Mouse (Mus musculus) lung, adult 2 months (tissue): ENCODE data around the gene Gusb. TPM values are rescaled to one million over a fixed set of nuclear protein-coding genes. Genes with fewer than 3 reads are reported as not detected.

Source experiments
- DNase-seq: peaks from one replicate; pipeline ENCODE4 v3.0.0; 2022
- H3K4me1 ChIP-seq: fragments of 200-500 bp; 2 replicates; pipeline ENCODE4 v1.6.1; 2011; ENCODE audit warnings: low read length; ENCODE audit not compliant: control insufficient read depth, insufficient read depth
- H3K4me3 ChIP-seq: fragments of 200-500 bp; replicated peaks from 2 replicates; pipeline ENCODE3; 2011; ENCODE audit warnings: low read depth, mild to moderate bottlenecking, control low read depth, low read length; ENCODE audit errors: extremely low read depth
- CTCF ChIP-seq: fragments of 200-500 bp; IDR thresholded peaks from 2 replicates; pipeline ENCODE4 v1.5.1; 2011; ENCODE audit warnings: mild to moderate bottlenecking, low read length, control low read depth; ENCODE audit not compliant: insufficient read depth
- POLR2A ChIP-seq: fragments of 200-500 bp; IDR thresholded peaks from 2 replicates; pipeline ENCODE4 v1.6.1; 2011; ENCODE audit warnings: low read depth, mild to moderate bottlenecking, control low read depth, low read length, borderline replicate concordance; ENCODE audit errors: extremely low read depth
- WGBS: fragments of 180-500 bp; shearing (Covaris S2); methylation state at CpG from one replicate; pipeline ENCODE4 v1.1.7; 2018; 5-methylcytosine and 5-hydroxymethylcytosine counted together
- polyA plus RNA-seq: library from polyadenylated mRNA; depleted of rRNA; stranded (reverse); fragments of >200 nt; gene quantifications from 2 replicates; pipeline ENCODE4 v1.2.3, GENCODE M21; 2012; rRNA removed

Gusb gene
- polyA plus RNA-seq, 1 experiment, result 44.8 TPM

DNA sequence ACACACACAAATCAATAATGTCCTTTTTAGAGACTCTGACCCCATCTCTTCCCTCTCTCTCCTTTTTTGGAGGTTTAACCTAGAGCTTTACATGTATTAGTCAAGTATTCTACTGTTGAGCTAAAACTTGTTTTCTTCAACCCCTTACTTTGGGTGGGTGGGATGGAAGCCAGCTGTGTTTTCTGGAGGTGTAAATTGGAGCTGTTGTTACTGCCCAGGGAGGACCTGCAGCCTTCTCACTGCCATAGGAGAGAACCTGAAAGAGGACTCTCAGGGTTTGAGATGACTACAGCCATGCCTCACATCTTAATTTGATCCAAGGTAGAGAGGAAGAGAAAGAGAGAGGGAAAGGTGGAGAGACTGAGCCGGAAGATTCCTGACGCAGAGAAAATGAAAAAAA lies 62.6 kb downstream of the Gusb start:
- Histone ChIP-seq H3K4me3 (no peak overlapping the region), H3K4me1 (peaks cover 4% of the 10 kb centered on the region)
- DNase-seq, result no peak
- 32% methylated on average over 2 of the region's 2 CpGs for WGBS
- no peak for TF ChIP-seq CTCF
- TF ChIP-seq POLR2A, result no peak

Other genes starting within 250 kb of the Gusb start
- gene Psph, start 215.6 kb downstream of the Gusb start, polyA plus RNA-seq, result 12.9 and 13.5 TPM in 2 replicates
- 14.3 and 17.3 TPM in 2 replicates for gene Sumf2, start 156.1 kb downstream of the Gusb start, polyA plus RNA-seq
- 686 and 760 TPM in 2 replicates for gene Chchd2, start 115.6 kb downstream of the Gusb start, polyA plus RNA-seq
- gene Zbed5, start 107.3 kb downstream of the Gusb start, polyA plus RNA-seq, result 0.95 and 1.3 TPM in 2 replicates
- gene Phkg1, start 104.5 kb downstream of the Gusb start, polyA plus RNA-seq, result 2.4 and 6.9 TPM in 2 replicates
- gene Nupr1l, start 94.5 kb downstream of the Gusb start, polyA plus RNA-seq, result 6.4 and 10.4 TPM in 2 replicates
- 9.7 and 19.5 TPM in 2 replicates for gene Vkorc1l1, start 61.1 kb downstream of the Gusb start, polyA plus RNA-seq
- 22.1 and 27.3 TPM in 2 replicates for gene Asl, start 26.2 kb upstream of the Gusb start, polyA plus RNA-seq
- gene Crcp, start 26.2 kb upstream of the Gusb start, polyA plus RNA-seq, result 9.4 and 12.9 TPM in 2 replicates
- 24.4 and 24.5 TPM in 2 replicates for gene Tpst1, start 70.3 kb upstream of the Gusb start, polyA plus RNA-seq
- gene Kctd7, start 141.8 kb upstream of the Gusb start, polyA plus RNA-seq, result 11.2 and 12.0 TPM in 2 replicates
- 24.3 and 32.2 TPM in 2 replicates for gene Rabgef1, start 168.7 kb upstream of the Gusb start, polyA plus RNA-seq
- gene Tmem248, start 214.0 kb upstream of the Gusb start, polyA plus RNA-seq, result 44.9 and 46.4 TPM in 2 replicates